Mouse (Mus musculus): Measurements from ENCODE around the gene Ddx4. TPM values are rescaled to one million over a fixed set of nuclear protein-coding genes. Genes with fewer than 3 reads are reported as not detected.

The Ddx4 gene
- polyA plus RNA-seq (2012; rRNA removed) = 0.86 and 0.94 TPM in 2 replicates

GRCm38 (mm10) chr13:112652205-112652604, at the start of gene Ddx4:
Gene Ddx4, minus strand, starts transcription at chr13:112652475.

GRCm38 (mm10) chr13:112660574-112661381, 8.5 kb upstream of the Ddx4 start, which contains the start of gene Slc38a9:
Gene Slc38a9, plus strand, starts transcription at chr13:112660751.

GRCm38 (mm10) chr13:112594260-112594659, 58.0 kb downstream of the Ddx4 start, which contains the start of gene Il31ra:
Gene Il31ra, minus strand, starts transcription at chr13:112594360.

Other genes with a start within 250 kb of the Ddx4 start
- 16.3 and 24.1 TPM in 2 replicates for gene Il6st, start 188.4 kb downstream of the Ddx4 start, polyA plus RNA-seq (2012; rRNA removed)
- 0.06 and 0.07 TPM in 2 replicates for gene Il31ra, start 58.1 kb downstream of the Ddx4 start, polyA plus RNA-seq (2012; rRNA removed)
- gene Slc38a9, start 8.3 kb upstream of the Ddx4 start, polyA plus RNA-seq (2012; rRNA removed) = 18.1 and 19.1 TPM in 2 replicates
- 10.7 and 18.3 TPM in 2 replicates for gene Plpp1, start 148.3 kb upstream of the Ddx4 start, polyA plus RNA-seq (2012; rRNA removed)

All from central nervous system, embryonic 11.5 days (tissue).